ENCODE assay signal across 8 mouse cellular contexts in the genomic region with DNA sequence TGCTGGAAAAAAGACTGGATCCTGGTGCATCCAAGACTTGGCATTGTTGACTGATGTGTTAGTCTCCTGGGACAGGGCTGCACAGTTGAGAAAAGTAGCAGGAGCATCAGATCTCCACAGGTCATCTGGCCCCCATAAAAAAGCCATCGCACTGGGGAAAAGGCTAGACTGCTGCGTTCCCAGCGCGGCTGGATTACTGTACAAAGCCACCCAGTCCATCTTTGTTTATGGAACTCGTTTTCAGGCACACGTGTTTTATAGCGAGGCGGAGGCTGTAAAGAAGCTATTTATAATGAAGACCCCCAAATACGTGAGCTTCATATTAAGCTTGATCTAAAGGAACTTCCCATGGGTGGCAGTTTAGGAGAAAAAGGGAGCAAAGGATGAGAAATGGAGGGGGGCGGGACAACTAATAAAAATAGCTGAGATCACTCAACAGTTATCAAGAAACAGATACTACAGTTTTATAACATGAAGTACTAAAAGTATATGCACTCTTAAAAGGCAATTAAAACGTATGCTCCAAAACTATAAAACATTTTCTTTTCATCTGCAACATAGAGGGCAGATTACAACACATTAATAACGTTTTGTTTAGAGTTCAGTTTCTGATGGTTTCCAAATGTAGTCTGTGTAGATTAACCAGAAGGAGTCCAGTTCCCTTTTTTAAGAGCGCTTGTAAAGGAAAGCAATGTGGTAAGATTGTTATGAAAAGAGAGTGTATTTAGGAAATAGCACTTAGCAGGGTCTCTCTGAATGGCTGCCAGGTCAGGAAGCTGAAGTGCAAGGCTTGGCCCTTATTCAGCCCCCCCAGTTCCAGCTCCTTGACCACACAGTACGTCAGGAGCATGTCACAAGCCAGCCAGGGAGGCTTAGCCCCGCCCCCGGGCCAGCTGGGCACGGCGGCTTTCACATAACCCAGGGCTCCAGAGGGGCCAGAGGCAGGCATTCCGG.
DNase-seq lines count a peak whose midpoint lies in the region; ATAC-seq and TF ChIP-seq lines count a peak whose summit lies in the region.

No protein-coding gene starts in this region.

- H3K4me2 ChIP-seq in limb, embryonic 11.5 days (ENCODE audit: low read depth, severe bottlenecking) = no peak overlapping the region; the same call in 1 of the 2 replicates
- H3K4me2 ChIP-seq in stomach, postnatal 0 days (replicated peaks; ENCODE audit: low read depth) = 0 out of 2 replicates have a peak overlapping the region, but pooled peaks have one; percentile 11

- TF ChIP-seq EP300 in stomach, postnatal 0 days (optimal IDR thresholded peaks at IDR 0.05) = no peak

- H3K27ac ChIP-seq in embryonic facial prominence, embryonic 10.5 days (replicated peaks) = peak overlapping the region; percentile 55
- peak overlapping the region; percentile 69 for H3K27ac ChIP-seq in limb, embryonic 11.5 days (replicated peaks; ENCODE audit: low read depth, low read length)
- H3K27ac ChIP-seq in stomach, postnatal 0 days (replicated peaks) = no peak overlapping the region; the same call in 1 of the 2 replicates

- no peaks in the 10 kb centered on the region for H3K9me3 ChIP-seq in embryonic facial prominence, embryonic 10.5 days
- no peaks in the 10 kb centered on the region for H3K9me3 ChIP-seq in limb, embryonic 11.5 days (ENCODE audit: control insufficient read depth, low read length)
- no peaks in the 10 kb centered on the region for H3K9me3 ChIP-seq in stomach, postnatal 0 days (ENCODE audit: control insufficient read depth, low read length)

- TF ChIP-seq CTCF in stomach, postnatal 0 days (IDR thresholded peaks at IDR 0.05; ENCODE audit: low read depth) = no peak

- no peak overlapping the region for H3K9ac ChIP-seq in limb, embryonic 11.5 days (ENCODE audit: low read length)
- no peak overlapping the region for H3K9ac ChIP-seq in stomach, postnatal 0 days (ENCODE audit: low read length)

- ATAC-seq in limb, embryonic 11.5 days (ENCODE audit: insufficient number of reproducible peaks, low FRiP score, low TSS enrichment, low read depth) = peak; percentile 74; the same call in 1 of the 2 replicates
- peak; percentile 92 for ATAC-seq in megakaryocyte progenitor cell, adult 5-6 weeks (replicated peaks; ENCODE audit: poor library complexity)
- peak; percentile 76; the same call in 1 of the 2 replicates for ATAC-seq in stomach, postnatal 0 days (ENCODE audit: low FRiP score, low TSS enrichment)

- H3K4me1 ChIP-seq in embryonic facial prominence, embryonic 10.5 days = peaks cover 55% of the 10 kb centered on the region
- peaks cover 41% of the 10 kb centered on the region for H3K4me1 ChIP-seq in limb, embryonic 11.5 days (ENCODE audit: control insufficient read depth, insufficient read depth, low read length)
- H3K4me1 ChIP-seq in stomach, postnatal 0 days (replicated peaks; ENCODE audit: control insufficient read depth, insufficient read depth) = peaks cover 2% of the 10 kb centered on the region; the same call in 1 of the 2 replicates

- intact Hi-C loops in heart, postnatal 10 days (cut with DNase I) = no loop called here

- H3K27me3 ChIP-seq in embryonic facial prominence, embryonic 10.5 days (replicated peaks; ENCODE audit: low read depth, poor library complexity, severe bottlenecking) = peaks cover 79% of the 10 kb centered on the region
- no peaks in the 10 kb centered on the region for H3K27me3 ChIP-seq in limb, embryonic 11.5 days (ENCODE audit: control insufficient read depth, insufficient read depth, low read length)
- H3K27me3 ChIP-seq in stomach, postnatal 0 days (ENCODE audit: control insufficient read depth, insufficient read depth, low read length) = no peaks in the 10 kb centered on the region

- no peaks in the 10 kb centered on the region for H3K36me3 ChIP-seq in embryonic facial prominence, embryonic 10.5 days (replicated peaks)
- no peaks in the 10 kb centered on the region for H3K36me3 ChIP-seq in limb, embryonic 11.5 days (ENCODE audit: control insufficient read depth, insufficient read depth, low read length)
- no peaks in the 10 kb centered on the region for H3K36me3 ChIP-seq in stomach, postnatal 0 days (ENCODE audit: control insufficient read depth, insufficient read depth, low read length)

- H3K4me3 ChIP-seq in embryonic facial prominence, embryonic 10.5 days = peak overlapping the region; percentile 34; the same call in 1 of the 2 replicates
- H3K4me3 ChIP-seq in limb, embryonic 11.5 days (ENCODE audit: low read depth, low read length) = no peak overlapping the region
- no peak overlapping the region for H3K4me3 ChIP-seq in stomach, postnatal 0 days (ENCODE audit: low read depth, low read length)

- peak; percentile 10 for DNase-seq in cerebellum, adult 9-10 months
- no peak for DNase-seq in cerebellum, adult 8-10 months
- peak; percentile 68 for DNase-seq in A20 (ENCODE audit: low read depth, low spot score)
- DNase-seq in embryonic facial prominence, embryonic 10.5 days (ENCODE audit: low spot score) = peak; percentile 80
- peak; percentile 75 to 82 for DNase-seq in heart, postnatal 10 days
- peak; percentile 86 for DNase-seq in limb, embryonic 11.5 days (ENCODE audit: low spot score)
- DNase-seq in stomach, postnatal 0 days (ENCODE audit: low spot score) = peak; percentile 67

- WGBS in embryonic facial prominence, embryonic 10.5 days = 55% methylated on average over 19 of the region's 19 CpGs
- 21% methylated on average over 19 of the region's 19 CpGs for WGBS in limb, embryonic 11.5 days
- WGBS in stomach, postnatal 0 days = 38% methylated on average over 19 of the region's 19 CpGs
